Mouse (Mus musculus) testis, adult 2 months (tissue): ENCODE results near the gene Inka1. TPM values are rescaled to one million over a fixed set of nuclear protein-coding genes. Genes with fewer than 3 reads are reported as not detected.

Experiments used
- H3K27ac ChIP-seq: fragments of 200-500 bp; 2 replicates; pipeline ENCODE4 v1.5.1; 2012; ENCODE audit warnings: low read depth, low read length; ENCODE audit not compliant: control insufficient read depth, insufficient read depth
- H3K27me3 ChIP-seq: fragments of 200-500 bp; 2 replicates; pipeline ENCODE4 v1.6.1; 2012; ENCODE audit warnings: mild to moderate bottlenecking, low read length, moderate library complexity; ENCODE audit not compliant: control insufficient read depth, insufficient read depth
- H3K36me3 ChIP-seq: fragments of 200-500 bp; 2 replicates; pipeline ENCODE4 v1.6.1; 2012; ENCODE audit warnings: mild to moderate bottlenecking, low read length; ENCODE audit not compliant: control insufficient read depth, insufficient read depth
- H3K4me1 ChIP-seq: fragments of 200-500 bp; 2 replicates; pipeline ENCODE4 v1.6.1; 2012; ENCODE audit warnings: low read length; ENCODE audit not compliant: control insufficient read depth, insufficient read depth
- H3K4me3 ChIP-seq: fragments of 200-500 bp; 2 replicates; pipeline ENCODE4 v1.5.1; 2012; ENCODE audit warnings: low read depth, mild to moderate bottlenecking, low read length, moderate library complexity, mixed read lengths; ENCODE audit not compliant: control insufficient read depth
- CTCF ChIP-seq: fragments of 200-500 bp; IDR thresholded peaks from 2 replicates; pipeline ENCODE4 v1.5.1; 2012; ENCODE audit warnings: low read depth, mild to moderate bottlenecking, inconsistent platforms, low read length, moderate library complexity; ENCODE audit not compliant: control insufficient read depth, insufficient read depth, insufficient replicate concordance
- POLR2A ChIP-seq: fragments of 200-500 bp; IDR thresholded peaks from 2 replicates; pipeline ENCODE4 v1.6.1; 2012; ENCODE audit warnings: low read depth, mild to moderate bottlenecking, inconsistent platforms, low read length, moderate library complexity; ENCODE audit not compliant: control insufficient read depth
- polyA plus RNA-seq: library from polyadenylated mRNA; depleted of rRNA; stranded (reverse); fragments of >200 nt; gene quantifications from 2 replicates; pipeline ENCODE4 v1.2.3, GENCODE M21; 2012

The Inka1 gene
- polyA plus RNA-seq, 1 experiment: 0.57 TPM

DNA sequence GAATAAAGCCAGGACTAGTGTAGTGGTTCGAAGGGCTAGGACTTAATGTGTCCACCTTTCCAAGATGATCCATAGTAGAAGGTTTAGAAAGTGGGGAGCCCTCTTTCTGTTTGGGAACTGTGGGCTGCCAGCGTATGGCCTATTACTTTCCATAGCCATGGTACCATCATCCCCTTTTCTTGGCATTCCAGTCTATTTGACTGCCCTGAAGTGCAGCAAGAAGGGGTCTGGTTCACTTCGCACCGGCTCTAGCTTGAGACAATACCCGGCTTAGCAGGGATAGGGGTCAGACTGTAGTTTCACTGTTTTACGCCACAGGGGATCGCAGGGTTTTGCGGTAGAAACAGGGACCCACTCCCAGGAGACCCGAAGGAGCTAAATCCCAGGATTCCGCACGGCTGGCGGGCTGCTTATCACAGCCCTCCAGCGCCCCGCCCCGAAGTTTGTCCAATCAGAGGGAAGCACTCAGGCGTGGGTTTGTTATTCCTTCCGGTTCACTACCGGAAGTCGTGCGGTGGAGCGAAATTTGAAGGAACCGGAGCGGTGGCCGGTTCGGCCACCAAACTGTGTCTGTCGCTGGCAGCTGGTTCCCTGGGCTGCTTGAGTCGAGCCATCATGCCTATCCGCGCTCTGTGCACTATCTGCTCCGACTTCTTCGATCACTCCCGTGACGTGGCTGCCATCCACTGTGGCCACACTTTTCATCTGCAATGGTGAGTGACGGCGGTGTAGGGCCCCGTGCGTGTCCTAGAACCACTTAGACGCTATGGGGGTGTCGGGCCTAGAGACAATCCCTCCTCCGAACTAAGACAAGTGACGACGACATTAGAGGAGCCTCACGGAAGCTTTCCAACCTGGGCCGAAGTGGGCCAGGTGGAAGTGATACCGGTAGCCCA is 35.0 kb downstream of the Inka1 start:
- Histone ChIP-seq H3K4me3 (peak overlapping the region; percentile 86), H3K27me3 (no peaks in the 10 kb centered on the region), H3K27ac (peak overlapping the region; percentile 88), H3K4me1 (peaks cover 6% of the 10 kb centered on the region), H3K36me3 (no peaks in the 10 kb centered on the region)
- TF ChIP-seq POLR2A: peak; percentile 75
- no peak; the same call in 1 of the 2 replicates for TF ChIP-seq CTCF

DNA sequence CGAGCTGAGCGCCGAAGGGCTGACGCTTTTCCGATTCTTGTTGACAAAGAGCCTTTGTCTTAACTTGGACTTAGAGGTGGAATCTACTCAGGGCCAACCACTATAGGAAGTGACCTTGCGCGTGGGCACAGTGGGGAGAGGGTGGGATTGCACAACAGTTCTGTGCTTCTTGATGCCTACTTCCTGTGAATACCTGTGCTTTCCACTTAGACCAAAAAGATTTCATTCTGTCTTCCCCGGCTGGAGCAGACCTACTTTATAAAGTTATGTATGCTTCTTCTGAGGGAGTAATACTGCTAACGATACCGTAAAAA is 35.8 kb downstream of the Inka1 start, which contains the start of gene Traip:
Traip (plus strand) TSS at position 215 of the 314 bp plus-strand sequence.
- H3K36me3 ChIP-seq: no peaks in the 10 kb centered on the region
- peak within 1 kb of the TSS; percentile 86 for H3K4me3 ChIP-seq
- H3K27me3 ChIP-seq: no peaks in the 10 kb centered on the region
- H3K27ac ChIP-seq: peak within 1 kb of the TSS; percentile 88
- peaks cover 6% of the 10 kb centered on the region for H3K4me1 ChIP-seq
- no peak for TF ChIP-seq CTCF
- TF ChIP-seq POLR2A: no peak

DNA sequence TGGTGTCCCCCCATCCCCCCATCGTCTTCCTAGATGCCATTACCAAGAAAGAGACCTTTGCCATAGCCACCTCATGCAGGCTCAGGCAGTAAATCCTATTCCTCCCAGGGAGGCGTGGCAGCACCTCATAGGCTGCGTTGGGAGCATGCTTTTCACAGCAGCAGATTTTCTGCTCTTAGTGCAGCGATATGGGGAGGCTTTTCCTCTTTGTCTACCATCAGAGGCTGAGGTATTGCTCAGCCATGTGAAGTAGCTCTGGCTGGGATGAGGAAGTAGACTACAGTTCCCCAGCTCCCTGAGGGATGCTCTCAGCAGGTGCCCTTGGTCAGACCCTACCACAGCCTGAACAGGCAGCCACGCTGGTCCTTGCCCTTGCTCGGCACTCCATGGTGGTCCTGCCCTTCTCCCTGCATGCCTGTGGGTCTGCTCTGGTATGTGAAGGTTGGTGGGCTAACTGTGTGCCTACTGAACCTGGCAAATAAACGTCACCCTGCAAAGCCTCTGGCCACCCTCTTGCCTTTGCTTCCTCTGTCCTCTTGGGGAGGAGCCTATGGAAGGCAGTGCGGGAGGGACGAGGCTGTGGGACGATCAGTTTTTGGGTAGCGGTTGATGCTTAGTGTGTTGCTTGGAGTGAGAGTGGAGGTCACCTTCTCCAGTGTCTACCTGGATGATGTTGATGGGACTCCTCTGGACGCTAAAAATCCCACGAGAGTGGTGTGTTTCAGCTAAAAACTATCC is 36.3 kb downstream of the Inka1 start:
- Histone ChIP-seq H3K36me3 (no peaks in the 10 kb centered on the region), H3K27ac (no peak overlapping the region), H3K4me3 (no peak overlapping the region), H3K4me1 (peaks cover 6% of the 10 kb centered on the region), H3K27me3 (no peaks in the 10 kb centered on the region)
- TF ChIP-seq POLR2A (no peak), CTCF (no peak)

DNA sequence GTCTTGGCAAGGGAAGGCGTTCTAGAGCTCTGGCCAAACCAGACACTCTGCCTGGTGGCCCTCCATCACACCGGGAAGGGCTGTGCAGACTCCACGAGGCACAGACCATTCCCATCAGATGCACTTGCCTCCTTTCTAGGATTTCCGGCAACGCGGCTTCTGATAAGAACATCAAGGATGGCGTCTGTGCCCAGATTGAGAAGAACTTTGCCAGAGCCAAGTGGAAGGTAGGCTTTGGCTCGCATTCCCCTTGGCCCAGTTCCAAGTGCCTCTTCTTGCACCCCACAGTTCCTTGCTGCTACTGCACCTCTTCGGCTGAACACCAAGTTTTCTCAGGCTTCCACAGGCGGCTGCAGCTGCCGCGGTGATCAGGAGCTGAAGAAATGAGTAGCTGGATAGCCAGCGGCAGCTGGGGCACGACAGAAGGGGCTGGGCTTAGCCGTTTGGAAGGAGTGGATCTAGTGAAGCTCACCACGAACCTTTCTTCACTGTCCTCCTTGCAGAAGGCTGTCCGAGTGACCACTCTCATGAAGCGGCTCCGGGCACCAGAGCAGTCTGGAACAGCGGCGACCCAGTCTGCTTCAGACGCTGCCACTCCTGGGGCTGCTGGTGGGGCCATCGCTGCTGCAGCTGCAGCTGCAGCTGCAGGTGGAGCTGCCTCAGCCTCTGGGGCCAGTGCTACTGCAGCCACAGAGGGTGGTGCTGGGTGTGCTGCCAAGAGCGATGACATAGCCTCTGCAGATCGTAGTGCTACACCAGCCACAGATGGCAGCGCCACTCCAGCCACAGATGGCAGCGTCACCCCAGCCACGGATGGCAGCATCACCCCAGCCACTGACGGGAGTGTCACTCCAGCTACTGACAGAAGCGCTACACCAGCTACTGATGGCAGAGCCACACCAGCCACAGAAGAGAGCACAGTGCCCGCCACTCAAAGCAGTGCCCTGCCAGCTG is 38.2 kb downstream of the Inka1 start:
- Histone ChIP-seq H3K36me3 (no peaks in the 10 kb centered on the region), H3K4me1 (peaks cover 6% of the 10 kb centered on the region), H3K27me3 (no peaks in the 10 kb centered on the region), H3K27ac (no peak overlapping the region), H3K4me3 (no peak overlapping the region)
- no peak for TF ChIP-seq POLR2A
- no peak for TF ChIP-seq CTCF

DNA sequence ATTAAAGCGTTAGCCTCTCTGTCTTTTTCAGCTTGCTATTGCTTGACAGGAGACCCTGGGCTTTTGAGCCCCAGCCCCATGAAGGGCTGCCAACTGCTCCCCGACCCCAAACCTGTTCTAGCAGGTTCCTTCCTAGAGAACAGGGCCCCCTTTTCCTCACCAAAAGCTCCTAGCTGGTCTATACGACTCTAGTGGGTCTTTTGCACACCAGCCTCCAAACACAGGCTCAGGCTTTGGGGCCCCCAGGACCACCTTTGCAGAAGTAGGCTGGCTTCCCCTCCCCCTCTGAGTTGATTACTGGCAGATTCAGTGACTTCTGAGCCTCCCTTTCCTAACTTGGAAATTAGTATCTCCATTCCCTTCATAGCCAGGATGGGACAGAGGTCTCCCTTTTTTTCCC is 48.8 kb downstream of the Inka1 start:
- Histone ChIP-seq H3K27ac (no peak overlapping the region), H3K27me3 (no peaks in the 10 kb centered on the region), H3K4me1 (peaks cover 13% of the 10 kb centered on the region), H3K4me3 (no peak overlapping the region), H3K36me3 (no peaks in the 10 kb centered on the region)
- TF ChIP-seq POLR2A (no peak), CTCF (no peak)

DNA sequence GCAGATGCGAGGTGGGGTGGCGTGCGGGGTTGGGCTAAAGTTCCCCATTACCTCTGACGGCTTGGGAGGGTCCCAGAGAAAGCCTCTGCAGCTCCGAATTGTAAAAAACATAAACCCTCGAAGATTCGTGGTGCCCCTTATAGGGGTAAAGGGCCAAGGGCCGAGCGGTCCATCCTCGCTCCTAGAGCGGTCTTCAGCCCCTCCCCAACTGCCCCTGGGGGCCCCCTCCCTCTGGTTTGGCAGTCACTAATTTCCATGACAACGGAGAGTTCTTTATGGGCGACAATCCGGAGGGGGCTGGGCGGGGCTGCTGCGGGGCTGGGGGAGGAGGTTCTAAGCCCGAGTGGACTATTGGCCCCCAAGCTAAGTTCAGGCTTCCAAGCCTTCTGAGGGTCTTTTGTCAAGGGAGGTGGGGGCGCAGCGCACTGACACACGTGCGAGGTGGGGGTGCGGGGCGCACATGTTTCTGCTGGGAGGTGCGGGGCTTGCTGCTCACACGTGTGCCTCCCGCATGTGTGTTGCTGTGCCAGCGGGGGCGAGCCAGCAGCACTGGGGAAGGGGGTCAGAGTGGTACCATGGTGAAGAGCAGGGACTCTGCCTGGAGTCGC is 49.4 kb downstream of the Inka1 start:
- H3K27ac ChIP-seq: no peak overlapping the region
- H3K4me3 ChIP-seq: peak overlapping the region; percentile 86
- TF ChIP-seq CTCF: no peak
- no peak for TF ChIP-seq POLR2A
- no peaks in the 10 kb centered on the region for H3K36me3 ChIP-seq
- H3K4me1 ChIP-seq: peaks cover 13% of the 10 kb centered on the region
- H3K27me3 ChIP-seq: no peaks in the 10 kb centered on the region
